Mouse (Mus musculus) mouse trophoblast stem cell (cell line): ENCODE results near the gene Ywhae.

ENCODE experiments used
- in situ Hi-C, 2 experiments: fragments of 300-500 bp; cut with MseI, MboI; formaldehyde crosslinking; loops; 2 replicates in 1 of 2; 3 replicates in 1 of 2; pipeline ENCODE4 v1.15.1; 2025

The Ywhae gene

GRCm38 (mm10) chr11:75737806-75738476 lies 5.3 kb downstream of the Ywhae start:
- in situ Hi-C loops = no loop called here

- in situ Hi-C loops = no loop called here
Observed at GRCm38 (mm10) chr11:75738477-75738821, 5.8 kb downstream of the Ywhae start.

DNA sequence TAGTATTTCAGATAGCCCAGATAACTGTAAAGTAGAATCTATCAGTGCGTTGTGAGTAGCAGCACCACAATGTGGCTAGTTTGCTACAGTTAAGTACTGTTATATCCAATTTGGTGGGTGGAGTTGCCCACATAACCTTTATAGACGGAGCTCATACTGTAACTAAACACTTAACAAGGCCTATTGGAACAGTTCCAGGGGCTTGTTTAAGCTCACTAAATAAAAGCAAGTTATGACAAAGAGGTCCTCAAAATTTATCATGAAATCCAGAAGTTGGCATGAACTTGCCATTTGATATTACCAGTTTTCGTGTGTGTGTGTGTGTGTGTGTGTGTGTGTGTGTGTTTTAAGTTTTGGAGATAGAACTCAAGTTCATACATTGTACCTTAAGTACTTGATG lies 7.5 kb downstream of the Ywhae start:
- in situ Hi-C loops = no loop called here

GRCm38 (mm10) chr11:75741615-75742014 lies 8.9 kb downstream of the Ywhae start:
- in situ Hi-C loops = no loop called here

DNA sequence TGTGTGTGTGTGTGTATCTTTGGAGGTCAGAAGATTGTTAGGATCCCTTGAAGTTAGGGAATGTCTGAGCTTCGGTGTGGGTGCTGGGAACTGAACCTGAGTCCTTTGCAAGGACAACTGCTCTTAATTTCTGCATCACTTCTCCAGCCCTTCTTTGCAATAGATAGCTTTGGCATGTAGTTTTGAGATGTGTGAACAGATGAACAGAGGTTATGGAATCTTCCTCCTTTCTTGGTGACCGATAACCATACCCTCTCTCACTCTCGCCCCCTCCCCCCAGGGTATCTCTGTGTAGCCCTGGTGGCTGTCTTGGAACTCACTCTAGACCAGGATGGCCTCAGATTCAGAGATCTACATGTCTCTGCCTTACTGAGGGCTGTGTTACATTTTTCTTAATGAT lies 12.1 kb downstream of the Ywhae start:
- in situ Hi-C loops = no loop called here

GRCm38 (mm10) chr11:75750537-75750936 lies 17.9 kb downstream of the Ywhae start:
- in situ Hi-C loops = no loop called here

DNA sequence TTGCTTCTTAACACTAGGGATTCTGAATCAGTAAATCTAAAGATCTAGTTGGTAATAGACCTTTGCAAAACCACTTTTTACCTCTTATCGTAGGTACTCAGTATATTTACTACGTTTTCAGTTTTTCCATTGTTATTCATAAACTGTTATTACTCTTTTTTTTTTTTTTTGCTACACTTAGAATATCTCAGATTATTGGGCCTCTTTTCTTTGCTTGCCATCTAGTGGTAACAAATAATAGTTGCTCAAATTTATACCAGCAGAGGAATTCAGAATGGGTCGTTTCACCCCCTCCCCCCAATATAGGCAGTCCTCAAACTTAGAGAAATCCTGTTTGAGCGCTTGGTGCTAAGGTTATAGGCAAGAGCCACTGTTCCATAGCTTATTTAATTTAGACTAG lies 18.4 kb downstream of the Ywhae start:
- in situ Hi-C loops = no loop called here

- in situ Hi-C loops = no loop called here
Observed at GRCm38 (mm10) chr11:75756687-75757086, 24.0 kb downstream of the Ywhae start.

DNA sequence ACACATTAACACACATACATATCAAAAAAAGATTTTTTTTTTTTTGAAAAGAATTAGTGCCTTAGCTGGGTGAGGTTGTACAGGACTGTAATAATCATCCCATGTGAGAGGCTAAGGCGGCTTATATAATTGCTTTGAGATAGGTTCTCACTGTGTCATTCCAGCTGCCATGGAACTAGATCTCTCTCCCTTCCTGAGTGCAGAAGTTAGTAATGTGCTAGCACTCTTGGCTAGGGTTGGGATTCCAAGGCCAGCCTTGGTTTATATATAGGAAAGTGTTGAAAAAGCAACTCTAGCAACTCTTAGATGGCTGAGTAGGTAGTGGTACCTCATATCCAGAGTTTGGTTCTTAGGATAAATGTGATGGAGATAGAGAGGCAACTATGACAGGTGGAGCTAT lies 25.9 kb downstream of the Ywhae start:
- in situ Hi-C loops = no loop called here

DNA sequence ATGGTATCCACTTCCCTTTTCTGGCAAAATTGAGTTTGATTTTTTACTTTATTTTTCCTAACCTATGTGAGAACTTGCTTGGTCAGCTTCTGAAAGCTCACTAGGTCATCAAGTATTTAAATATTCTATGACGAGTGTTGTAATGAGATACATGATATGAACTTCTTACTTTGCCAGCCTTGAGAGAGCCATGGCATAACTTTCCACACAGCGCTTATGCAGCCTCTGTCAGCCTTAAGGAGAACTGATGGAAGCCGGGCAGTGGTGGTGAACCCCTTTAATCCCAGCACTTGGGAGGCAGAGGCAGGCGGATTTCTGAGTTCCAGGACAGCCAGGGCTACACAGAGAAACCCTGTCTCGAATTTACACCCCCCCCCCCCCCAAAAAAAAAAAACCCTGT lies 28.1 kb downstream of the Ywhae start:
- in situ Hi-C loops = no loop called here

DNA sequence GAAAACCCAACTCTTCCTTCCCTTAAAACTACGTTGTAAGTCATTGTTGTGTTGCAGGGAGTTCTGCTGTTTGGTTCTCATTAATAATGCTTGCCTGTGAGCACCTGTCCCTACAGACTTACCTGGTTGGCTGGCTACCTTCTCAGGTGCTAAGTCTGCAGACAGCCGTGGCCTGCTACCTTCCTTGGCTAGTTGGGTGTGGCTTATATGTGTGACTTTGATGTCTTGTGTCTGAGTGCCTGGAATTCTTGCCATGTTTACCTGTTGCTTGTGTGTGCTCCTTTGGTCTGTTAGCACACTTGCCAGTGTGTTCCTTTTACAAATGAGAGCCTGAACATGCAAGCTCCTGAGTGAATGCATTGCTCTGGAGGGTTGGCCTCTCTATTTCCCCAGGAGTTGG lies 30.0 kb downstream of the Ywhae start:
- in situ Hi-C loops = no loop called here

GRCm38 (mm10) chr11:75764521-75765023 lies 31.9 kb downstream of the Ywhae start:
- in situ Hi-C loops = no loop called here

DNA sequence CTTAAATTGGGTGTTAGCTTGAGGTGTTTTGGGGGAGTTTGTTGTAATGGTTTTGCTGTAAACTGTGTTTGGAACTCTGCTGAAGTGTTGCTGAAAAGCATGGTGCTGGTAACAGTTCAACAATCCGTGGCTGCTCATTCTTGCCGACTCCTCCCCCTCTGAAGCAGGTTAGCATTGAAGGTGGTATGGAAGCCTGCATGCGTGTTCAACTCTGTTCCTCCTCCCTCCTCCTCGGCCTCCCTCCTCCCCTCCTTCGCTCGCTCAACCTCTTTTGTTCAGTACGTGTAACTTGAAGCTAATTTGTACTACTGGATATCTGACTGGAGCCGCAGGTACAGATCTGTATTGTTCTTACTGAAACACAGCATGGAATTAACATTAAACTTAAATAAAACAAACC lies 32.5 kb downstream of the Ywhae start:
- in situ Hi-C loops = no loop called here

GRCm38 (mm10) chr11:75767014-75767413 lies 34.3 kb downstream of the Ywhae start:
- in situ Hi-C loops = no loop called here

DNA sequence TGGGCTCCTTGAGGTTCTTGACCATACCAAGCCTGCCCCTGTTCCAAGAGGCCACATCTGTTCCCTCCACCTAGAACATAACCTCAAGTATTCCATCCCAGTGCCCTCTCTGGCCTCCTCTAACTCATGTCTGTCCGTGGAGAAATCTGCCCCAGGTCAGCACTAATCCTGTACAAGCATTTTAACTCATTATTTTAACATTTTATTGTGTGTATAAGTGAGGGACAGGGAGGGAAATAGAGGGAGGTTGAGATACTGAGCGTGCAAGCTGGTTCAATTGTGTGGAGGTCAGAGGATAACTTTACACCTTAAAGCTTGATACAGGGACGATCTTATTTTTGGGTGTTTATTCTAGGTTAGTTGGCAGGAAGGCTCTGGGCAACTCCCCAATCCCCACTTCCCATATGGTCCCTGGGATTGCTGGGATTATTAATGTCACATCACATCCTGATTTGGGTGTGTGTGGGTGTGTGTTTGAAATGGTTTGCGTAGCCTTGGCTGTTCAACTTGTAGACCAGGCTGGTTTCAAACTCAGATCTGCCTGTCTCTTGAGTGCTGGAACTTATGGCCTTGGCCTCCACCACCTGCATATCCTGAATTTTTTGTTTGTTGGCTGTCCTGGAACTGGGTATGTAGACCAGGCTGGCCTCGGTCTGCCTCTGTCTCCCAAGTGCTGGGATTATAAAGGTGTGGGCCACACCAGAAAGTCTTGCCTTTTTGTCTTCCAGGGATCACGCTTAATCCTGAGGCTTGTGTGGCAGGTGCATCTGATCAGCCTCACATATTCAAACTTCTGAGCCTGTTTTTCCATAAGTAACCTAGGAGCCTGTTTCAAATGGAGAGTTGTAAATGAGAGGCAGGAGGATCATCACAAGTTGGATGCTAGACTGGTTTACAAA lies 35.7 kb downstream of the Ywhae start:
- in situ Hi-C loops = no loop called here

- in situ Hi-C loops = no loop called here
Observed at GRCm38 (mm10) chr11:75769206-75769605, 36.5 kb downstream of the Ywhae start.

- in situ Hi-C loops = no loop called here
Observed at GRCm38 (mm10) chr11:75772562-75772961, 39.9 kb downstream of the Ywhae start.

DNA sequence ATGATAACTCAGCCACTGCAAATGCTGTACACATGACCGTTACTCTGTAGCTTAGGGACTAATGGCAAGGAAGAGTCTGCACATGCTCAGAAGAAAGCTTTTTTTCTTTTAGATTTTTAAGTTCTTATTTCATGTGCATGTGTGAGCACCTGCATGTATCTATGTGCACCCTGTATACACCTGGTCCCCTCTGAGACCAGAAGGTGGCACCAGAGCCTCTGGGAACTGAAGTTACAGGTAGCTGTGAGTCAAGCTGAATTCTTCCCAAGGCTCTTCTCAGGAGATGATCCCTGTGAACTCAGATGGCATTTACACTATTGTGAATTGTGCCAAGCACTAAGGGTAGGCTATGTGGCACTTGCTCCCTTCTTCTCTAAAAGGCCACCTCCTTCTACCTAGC lies 43.2 kb downstream of the Ywhae start:
- in situ Hi-C loops = loop anchor here in 1 of 2 experiments (5.0 kb wide), 1 partner anchor 131 kb away; no protein-coding TSS in a partner anchor

DNA sequence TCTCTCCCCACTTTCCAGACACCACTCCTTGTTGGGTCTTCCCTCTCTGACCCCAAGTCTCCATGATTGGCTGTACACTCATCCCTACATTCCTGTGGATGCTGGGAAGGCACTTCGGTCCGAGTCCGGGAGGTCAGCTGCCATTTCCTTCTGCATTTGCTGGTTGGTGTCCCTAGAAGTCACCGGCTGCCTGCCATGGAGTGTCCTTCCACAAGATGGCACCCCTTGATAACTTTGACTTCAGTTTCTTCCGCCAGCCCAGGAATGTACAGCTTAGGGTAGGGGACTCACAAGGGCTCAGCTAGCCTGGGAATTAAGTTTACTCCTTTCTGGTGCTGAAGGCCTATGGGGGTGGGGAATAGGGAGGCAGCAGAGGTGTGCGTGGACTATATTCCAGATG lies 49.2 kb downstream of the Ywhae start:
- in situ Hi-C loops = loop anchor here in 1 of 2 experiments (5.0 to 10.0 kb wide), 2 partner anchors 120 to 193 kb away; no protein-coding TSS in a partner anchor

DNA sequence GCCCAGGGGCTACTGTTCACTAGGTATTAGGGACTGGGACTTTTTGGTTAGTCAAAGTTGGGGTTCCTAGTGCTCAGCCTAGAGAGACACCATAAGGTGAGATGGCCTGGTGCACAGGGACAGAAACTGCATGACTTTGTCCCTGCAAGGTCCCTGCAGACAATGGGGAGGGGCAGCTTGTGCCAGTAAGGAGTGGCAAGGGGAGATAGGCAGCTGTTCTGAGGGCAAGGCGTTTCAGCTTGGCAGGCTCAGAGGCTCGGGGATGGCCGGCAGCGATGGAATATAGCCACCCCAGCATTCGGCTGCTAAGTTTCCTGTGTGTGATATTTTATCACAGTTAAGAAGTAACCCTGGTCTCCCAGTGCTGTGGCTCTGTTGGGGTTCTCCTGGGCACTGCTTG lies 51.1 kb downstream of the Ywhae start:
- in situ Hi-C loops = loop anchor here in 1 of 2 experiments (5.0 to 10.0 kb wide), 2 partner anchors 119 to 191 kb away; no protein-coding TSS in a partner anchor

- in situ Hi-C loops = loop anchor here in 1 of 2 experiments (10.0 kb wide), 1 partner anchor 189 kb away; no protein-coding TSS in a partner anchor
Observed at GRCm38 (mm10) chr11:75785897-75786296, 53.2 kb downstream of the Ywhae start.

DNA sequence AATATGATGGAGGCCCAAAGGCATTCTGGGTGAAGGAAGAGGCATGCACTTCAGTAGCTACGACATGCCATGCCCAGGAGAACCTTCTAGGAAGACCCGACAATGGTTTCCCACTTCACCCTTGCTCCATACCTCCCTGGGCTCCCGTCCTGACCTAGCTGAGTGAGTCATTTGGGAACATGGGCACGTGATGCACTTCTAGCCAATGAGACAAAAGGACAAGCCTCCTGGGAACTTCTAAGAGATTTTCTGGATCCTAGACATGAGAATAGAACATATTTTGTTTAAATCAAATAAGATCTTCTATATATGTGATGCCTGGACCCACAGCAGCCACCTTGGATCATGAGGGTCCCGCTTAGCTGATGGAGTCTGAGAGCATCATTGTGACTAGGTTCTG lies 59.9 kb downstream of the Ywhae start:
- in situ Hi-C loops = no loop called here

GRCm38 (mm10) chr11:75793351-75793750 lies 60.7 kb downstream of the Ywhae start:
- in situ Hi-C loops = no loop called here
